Mouse (Mus musculus) heart, embryonic 15.5 days (tissue): ENCODE measurements around the gene Cby3. TPM values are rescaled to one million over a fixed set of nuclear protein-coding genes. Genes with fewer than 3 reads are reported as not detected.
"Not testable (repeated sequence)": the region's sequence is repeated elsewhere in the genome, so short reads cannot be mapped to it uniquely, and the experiment has no call there.

Experiments
- ATAC-seq: fragments of 200-750 bp; cut with Nextera tagmentation; replicated peaks from 2 replicates; pipeline ENCODE4 v1.8.0; 2017; ENCODE audit warnings: low read depth, moderate TSS enrichment; ENCODE audit not compliant: insufficient number of reproducible peaks, insufficient read depth, low FRiP score
- H3K27ac ChIP-seq: fragments of 300-500 bp; sonication (generic); 2 replicates; pipeline ENCODE4 v1.5.1; 2015; ENCODE audit warnings: mild to moderate bottlenecking, inconsistent platforms
- H3K27me3 ChIP-seq: fragments of 300-500 bp; sonication (generic); 2 replicates; pipeline ENCODE4 v1.6.1; 2015; ENCODE audit warnings: inconsistent platforms
- H3K36me3 ChIP-seq: fragments of 300-500 bp; sonication (generic); 2 replicates; pipeline ENCODE4 v1.6.1; 2015; ENCODE audit warnings: mild to moderate bottlenecking, inconsistent platforms
- H3K4me1 ChIP-seq: fragments of 300-500 bp; sonication (generic); replicated peaks from 2 replicates; pipeline ENCODE4 v1.6.1; 2015; ENCODE audit warnings: inconsistent platforms
- H3K4me2 ChIP-seq: fragments of 300-500 bp; sonication (generic); 2 replicates; pipeline ENCODE4 v1.6.1; 2015; ENCODE audit warnings: inconsistent platforms, mild to moderate bottlenecking, moderate library complexity
- H3K4me3 ChIP-seq: fragments of 300-500 bp; sonication (generic); 2 replicates; pipeline ENCODE4 v1.5.1; 2015; ENCODE audit warnings: mild to moderate bottlenecking, inconsistent platforms
- H3K9ac ChIP-seq: fragments of 300-500 bp; sonication (generic); 2 replicates; pipeline ENCODE4 v1.6.1; 2015; ENCODE audit warnings: mild to moderate bottlenecking, inconsistent platforms
- H3K9me3 ChIP-seq: fragments of 300-500 bp; sonication (generic); replicated peaks from 2 replicates; pipeline ENCODE4 v1.6.1; 2016; ENCODE audit warnings: inconsistent platforms
- WGBS: fragments of 180-500 bp; shearing (Covaris S2); methylation state at CpG from one replicate; pipeline ENCODE4 v1.1.7; 2015; ENCODE audit warnings: mixed read lengths; 5-methylcytosine and 5-hydroxymethylcytosine counted together
- polyA plus RNA-seq: library from polyadenylated mRNA; unstranded; fragments of >200 nt; fragmentation: Nextera tagmentation; extraction: Ambion mirVana; gene quantifications from 2 replicates; pipeline ENCODE4 v1.2.1, GENCODE M21; 2015

The Cby3 gene
- polyA plus RNA-seq, 1 experiment from 2014 or later, result 0.30 TPM

- no peaks in the 10 kb centered on the region for H3K9me3 ChIP-seq
- 83% methylated on average over 1 of the region's 1 CpGs for WGBS
- H3K27me3 ChIP-seq, result no peaks in the 10 kb centered on the region
- no peaks in the 10 kb centered on the region for H3K36me3 ChIP-seq
- H3K27ac ChIP-seq, result no peak overlapping the region
- no peak for ATAC-seq
- H3K4me2 ChIP-seq, result no peak overlapping the region
- H3K4me1 ChIP-seq, result peaks cover 5% of the 10 kb centered on the region
- H3K9ac ChIP-seq, result no peak overlapping the region
- no peak overlapping the region for H3K4me3 ChIP-seq
Observed at GRCm38 (mm10) chr11:50329378-50329777, 24.9 kb upstream of the Cby3 start.

GRCm38 (mm10) chr11:50333181-50333580 lies 21.1 kb upstream of the Cby3 start:
- H3K4me2 ChIP-seq, result no peak overlapping the region
- WGBS, result 87% methylated on average over 3 of the region's 3 CpGs
- H3K27ac ChIP-seq, result no peak overlapping the region
- no peaks in the 10 kb centered on the region for H3K27me3 ChIP-seq
- no peaks in the 10 kb centered on the region for H3K4me1 ChIP-seq
- H3K9ac ChIP-seq, result no peak overlapping the region
- H3K36me3 ChIP-seq, result no peaks in the 10 kb centered on the region
- H3K9me3 ChIP-seq, result no peaks in the 10 kb centered on the region
- no peak for ATAC-seq
- no peak overlapping the region for H3K4me3 ChIP-seq

- Histone ChIP-seq H3K27ac (no peak overlapping the region), H3K9me3 (no peaks in the 10 kb centered on the region), H3K27me3 (no peaks in the 10 kb centered on the region), H3K4me2 (no peak overlapping the region), H3K4me1 (no peaks in the 10 kb centered on the region), H3K4me3 (no peak overlapping the region), H3K36me3 (no peaks in the 10 kb centered on the region), H3K9ac (no peak overlapping the region)
- no peak for ATAC-seq
- WGBS, result 42% methylated on average over 1 of the region's 1 CpGs
Observed at GRCm38 (mm10) chr11:50336126-50336525, 18.1 kb upstream of the Cby3 start.

GRCm38 (mm10) chr11:50336891-50337290 lies 17.4 kb upstream of the Cby3 start:
- no peaks in the 10 kb centered on the region for H3K4me1 ChIP-seq
- no peak for ATAC-seq
- no peak overlapping the region for H3K9ac ChIP-seq
- 52% methylated on average over 4 of the region's 4 CpGs for WGBS
- no peaks in the 10 kb centered on the region for H3K27me3 ChIP-seq
- no peak overlapping the region for H3K4me2 ChIP-seq
- H3K9me3 ChIP-seq, result no peaks in the 10 kb centered on the region
- H3K27ac ChIP-seq, result no peak overlapping the region
- no peak overlapping the region for H3K4me3 ChIP-seq
- H3K36me3 ChIP-seq, result no peaks in the 10 kb centered on the region

DNA sequence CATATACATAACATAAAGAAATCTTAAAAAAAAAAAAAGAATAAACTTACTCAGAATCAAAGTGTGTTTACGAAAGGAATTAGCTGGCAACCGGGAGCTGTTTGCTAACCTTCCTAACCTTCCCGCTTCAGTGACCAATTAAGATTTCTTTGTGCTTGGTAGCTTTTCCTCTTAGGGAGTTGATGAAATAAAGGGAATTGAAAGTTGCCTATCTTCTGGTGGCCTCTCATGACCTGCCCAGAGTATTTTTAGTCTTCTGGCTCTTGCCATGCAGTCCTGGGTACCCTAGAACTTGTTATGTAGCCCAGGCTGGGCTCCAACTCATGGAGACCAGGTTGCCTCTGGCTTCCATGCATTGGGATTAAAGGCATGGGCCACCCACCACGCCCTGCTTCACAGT lies 8.8 kb upstream of the Cby3 start:
- ATAC-seq, result no peak
- H3K36me3 ChIP-seq, result no peaks in the 10 kb centered on the region
- WGBS, result 75% methylated on average over 4 of the region's 4 CpGs

DNA sequence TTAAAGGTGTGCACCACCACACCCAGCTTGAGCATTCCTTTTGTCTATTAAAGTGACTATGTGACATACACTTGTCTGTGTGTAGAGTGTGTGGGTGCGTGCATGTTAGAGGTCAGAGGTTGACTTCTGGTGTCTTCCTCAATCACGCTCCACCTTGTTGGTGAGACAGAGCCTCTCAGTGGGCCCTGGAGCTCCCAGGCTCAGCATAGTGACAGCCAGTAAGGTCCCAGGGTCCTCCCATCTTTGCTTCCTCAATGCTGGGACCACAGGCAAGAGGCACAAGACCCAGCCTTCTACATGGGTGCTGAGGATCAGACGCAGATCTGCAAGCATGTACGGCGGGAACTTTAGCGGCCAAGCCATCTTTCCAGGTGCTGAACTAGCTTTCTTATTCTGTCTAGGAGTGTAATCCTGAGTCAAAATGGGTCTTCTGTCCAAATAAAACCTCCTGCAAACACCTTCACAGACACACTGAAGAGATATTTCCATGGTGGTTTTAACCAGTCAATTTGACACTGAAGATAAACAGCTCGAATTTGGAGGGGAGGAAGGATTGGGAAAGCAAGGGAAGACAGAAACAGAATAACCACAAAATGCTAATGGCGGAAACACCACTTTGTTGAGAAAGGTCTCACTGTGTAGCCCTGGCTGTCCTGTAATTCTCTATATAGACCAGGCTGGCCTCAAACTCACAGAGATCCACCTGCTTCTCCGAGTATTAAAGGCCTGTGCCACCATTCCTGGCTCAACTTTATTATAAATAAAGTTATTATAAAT lies 7.8 kb upstream of the Cby3 start:
- Histone ChIP-seq H3K9ac (no peak overlapping the region), H3K27me3 (no peaks in the 10 kb centered on the region), H3K4me1 (no peaks in the 10 kb centered on the region), H3K4me3 (no peak overlapping the region), H3K9me3 (no peaks in the 10 kb centered on the region), H3K4me2 (no peak overlapping the region), H3K36me3 (no peaks in the 10 kb centered on the region), H3K27ac (no peak overlapping the region)
- no peak for ATAC-seq
- WGBS, result 83% methylated on average over 9 of the region's 9 CpGs

More for the DNA sequence above, 8.8 kb upstream of the Cby3 start:
- Histone ChIP-seq H3K27ac (no peak overlapping the region), H3K4me3 (no peak overlapping the region), H3K9me3 (no peaks in the 10 kb centered on the region), H3K4me2 (no peak overlapping the region), H3K9ac (no peak overlapping the region), H3K27me3 (no peaks in the 10 kb centered on the region), H3K4me1 (no peaks in the 10 kb centered on the region)

- 83% methylated on average over 2 of the region's 2 CpGs for WGBS
- Histone ChIP-seq H3K4me1 (no peaks in the 10 kb centered on the region), H3K27ac (no peak overlapping the region), H3K4me3 (no peak overlapping the region), H3K36me3 (no peaks in the 10 kb centered on the region), H3K27me3 (no peaks in the 10 kb centered on the region), H3K4me2 (no peak overlapping the region), H3K9me3 (no peaks in the 10 kb centered on the region), H3K9ac (no peak overlapping the region)
- ATAC-seq, result no peak
Observed at GRCm38 (mm10) chr11:50352177-50352576, 2.1 kb upstream of the Cby3 start.

- Histone ChIP-seq H3K4me1 (peaks cover 6% of the 10 kb centered on the region; the same call in 1 of the 2 replicates), H3K36me3 (no peaks in the 10 kb centered on the region), H3K4me2 (no peak overlapping the region), H3K9ac (no peak overlapping the region), H3K27me3 (peaks cover 12% of the 10 kb centered on the region; the same call in 1 of the 2 replicates), H3K9me3 (no peaks in the 10 kb centered on the region), H3K4me3 (no peak overlapping the region), H3K27ac (no peak overlapping the region)
- 75% methylated on average over 3 of the region's 3 CpGs for WGBS
- ATAC-seq, result no peak
Observed at GRCm38 (mm10) chr11:50354851-50355250, 589 bp downstream of the Cby3 start.

- WGBS, result 50% methylated on average over 1 of the region's 1 CpGs
Observed at GRCm38 (mm10) chr11:50355395-50355794, 1.1 kb downstream of the Cby3 start.

GRCm38 (mm10) chr11:50358950-50359861 lies 4.9 kb downstream of the Cby3 start:
- Histone ChIP-seq H3K9ac (peak overlapping the region; percentile 60), H3K27me3 (peaks cover 17% of the 10 kb centered on the region), H3K4me3 (peak overlapping the region; percentile 61), H3K36me3 (no peaks in the 10 kb centered on the region), H3K4me1 (peaks cover 6% of the 10 kb centered on the region; the same call in 1 of the 2 replicates), H3K4me2 (peak overlapping the region; percentile 88), H3K9me3 (no peaks in the 10 kb centered on the region), H3K27ac (no peak overlapping the region)
- WGBS, result 2% methylated on average over 74 of the region's 74 CpGs
- peak; percentile 61; the same call in 1 of the 2 replicates for ATAC-seq

More at GRCm38 (mm10) chr11:50355395-50355794, 1.1 kb downstream of the Cby3 start:
- no peaks in the 10 kb centered on the region for H3K9me3 ChIP-seq
- H3K4me1 ChIP-seq, result peaks cover 6% of the 10 kb centered on the region; the same call in 1 of the 2 replicates
- no peak overlapping the region for H3K9ac ChIP-seq
- no peak overlapping the region for H3K27ac ChIP-seq
- H3K4me2 ChIP-seq, result no peak overlapping the region
- no peak for ATAC-seq
- H3K4me3 ChIP-seq, result no peak overlapping the region
- peaks cover 14% of the 10 kb centered on the region for H3K27me3 ChIP-seq
- H3K36me3 ChIP-seq, result no peaks in the 10 kb centered on the region

- not testable (repeated sequence) for ATAC-seq, H3K27ac ChIP-seq, H3K4me1 ChIP-seq, H3K4me2 ChIP-seq, H3K36me3 ChIP-seq, H3K9ac ChIP-seq, H3K4me3 ChIP-seq, H3K9me3 ChIP-seq
- 81% methylated on average over 1 of the region's 1 CpGs for WGBS
- H3K27me3 ChIP-seq, result peaks cover 17% of the 10 kb centered on the region
Observed at GRCm38 (mm10) chr11:50361282-50361681, 7.0 kb downstream of the Cby3 start.
